Mouse (Mus musculus) MN1 (cell line): ENCODE measurements around the gene Slc22a26.
"Not testable (repeated sequence)": the region's sequence is repeated elsewhere in the genome, so short reads cannot be mapped to it uniquely, and the experiment has no call there.

Experiments used
- DNase-seq: peaks from one replicate; pipeline ENCODE4 v3.0.0-alpha.2; 2016; ENCODE audit warnings: low spot score

The Slc22a26 gene

GRCm38 (mm10) chr19:7802571-7802970 is at the start of gene Slc22a26:
Gene Slc22a26, minus strand, starts transcription at chr19:7802667.
- DNase-seq = no peak

DNA sequence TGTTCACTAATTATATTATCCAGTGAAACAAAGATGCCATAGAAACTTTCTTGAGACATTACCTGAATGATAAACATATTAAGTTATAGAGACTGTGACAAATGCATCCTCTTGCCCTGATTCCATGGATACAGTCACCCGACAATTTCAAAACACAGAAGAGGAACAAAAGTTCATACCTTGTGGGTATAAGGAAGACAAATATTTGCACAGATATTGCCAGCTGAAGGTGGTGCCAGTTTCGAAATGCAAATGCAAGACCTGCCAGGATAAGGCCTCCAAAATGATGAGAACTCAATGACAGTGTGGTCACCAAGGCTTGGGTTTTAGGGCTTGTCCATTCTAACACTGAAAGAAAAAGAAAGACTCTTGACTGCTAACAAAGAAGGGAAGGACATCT is 27.4 kb upstream of the Slc22a26 start:
- DNase-seq = no peak

- DNase-seq = no peak
These were observed 11.9 kb downstream of the Slc22a26 start for GRCm38 (mm10) chr19:7790571-7790970.

- no peak for DNase-seq
These were observed 27.2 kb downstream of the Slc22a26 start for GRCm38 (mm10) chr19:7775306-7775705.

GRCm38 (mm10) chr19:7766124-7766523 is 36.3 kb downstream of the Slc22a26 start:
- no peak for DNase-seq

- DNase-seq = no peak
These were observed 36.9 kb downstream of the Slc22a26 start for GRCm38 (mm10) chr19:7765599-7765998.

- DNase-seq = not testable (repeated sequence)
These were observed 49.1 kb downstream of the Slc22a26 start for GRCm38 (mm10) chr19:7753371-7753770.
